ENCODE assay signal across 18 mouse cellular contexts in genomic region chr9:40389175-40389574, GRCm38 (mm10).
DNase-seq lines count a peak whose midpoint lies in the region; ATAC-seq and TF ChIP-seq lines count a peak whose summit lies in the region.
"Had no signal": no experiment of that assay in that cellular context is flagged by ENCODE, and none has a peak within 500 bp of the region (broad histone marks: within the 10 kb centered on the region; RNA-seq: fewer than 3 reads in every experiment).

No protein-coding gene starts in this region.

- peak; percentile 38; the same call in 1 of the 2 replicates for ATAC-seq in granulocyte monocyte progenitor cell, adult 5-6 weeks (replicated peaks; ENCODE audit: poor library complexity, severe bottlenecking)
- peak; percentile 61; the same call in 1 of the 2 replicates for ATAC-seq in megakaryocyte-erythroid progenitor cell, adult 5-6 weeks (replicated peaks; ENCODE audit: low FRiP score, low TSS enrichment, poor library complexity, severe bottlenecking)
- no peak for ATAC-seq in hindbrain, postnatal 0 days
- ATAC-seq: forebrain, embryonic 13.5 days had no signal

- no peak overlapping the region for H3K9ac ChIP-seq in hindbrain, postnatal 0 days (replicated peaks; ENCODE audit: low read length)
- H3K9ac ChIP-seq: forebrain, embryonic 13.5 days; heart, embryonic 13.5 days; hindbrain, embryonic 15.5 days had no signal

- peak; percentile 71 for DNase-seq in 416B (ENCODE audit: low read depth)
- peak; percentile 40 for DNase-seq in MN1 (ENCODE audit: low spot score)
- DNase-seq in hindbrain, postnatal 0 days (ENCODE audit: low spot score), result no peak
- DNase-seq in spleen, postnatal 10 days (ENCODE audit: low spot score in 2 of 2), result no peak
- DNase-seq: adrenal gland, postnatal 14 days; cerebellum, adult 11-12 months; cerebellum, adult 9-11 months; cerebellum, postnatal 36 days; gastrocnemius, adult 2 months; gastrocnemius, postnatal 25 days; heart, postnatal 36 days had no signal

- peaks cover 10% of the 10 kb centered on the region; the same call in 1 of the 2 replicates for H3K4me1 ChIP-seq in hindbrain, postnatal 0 days (ENCODE audit: insufficient read depth, low read length)

- H3K27me3 ChIP-seq in hindbrain, postnatal 0 days (ENCODE audit: insufficient read depth, low read length), result no peaks in the 10 kb centered on the region
- H3K27me3 ChIP-seq: CH12.LX; forebrain, embryonic 13.5 days; hindbrain, embryonic 15.5 days had no signal

- H3K4me2 ChIP-seq in hindbrain, postnatal 0 days (ENCODE audit: low read depth, low read length), result no peak overlapping the region
- H3K4me2 ChIP-seq: forebrain, embryonic 13.5 days; heart, embryonic 13.5 days; hindbrain, embryonic 15.5 days had no signal

- no peak for TF ChIP-seq CTCF in hindbrain, postnatal 0 days (IDR thresholded peaks at IDR 0.05; ENCODE audit: low read depth)

- H3K27ac ChIP-seq in hindbrain, postnatal 0 days, result no peak overlapping the region
- H3K27ac ChIP-seq: embryonic facial prominence, embryonic 10.5 days; forebrain, embryonic 13.5 days; gastrocnemius, adult 2 months; heart, embryonic 13.5 days; hindbrain, embryonic 15.5 days had no signal

- 86% methylated on average over 6 of the region's 6 CpGs for WGBS in hindbrain, postnatal 0 days

- H3K9me3 ChIP-seq in hindbrain, postnatal 0 days (ENCODE audit: low read length), result no peaks in the 10 kb centered on the region
- H3K9me3 ChIP-seq: embryonic facial prominence, embryonic 10.5 days; forebrain, embryonic 13.5 days; heart, embryonic 13.5 days; hindbrain, embryonic 15.5 days had no signal

- no peaks in the 10 kb centered on the region for H3K36me3 ChIP-seq in hindbrain, postnatal 0 days (ENCODE audit: insufficient read depth, low read length)
- H3K36me3 ChIP-seq: embryonic facial prominence, embryonic 10.5 days; heart, embryonic 13.5 days; hindbrain, embryonic 15.5 days had no signal

- H3K4me3 ChIP-seq in hindbrain, postnatal 0 days (ENCODE audit: low read length), result no peak overlapping the region
- H3K4me3 ChIP-seq: embryonic facial prominence, embryonic 10.5 days; forebrain, embryonic 13.5 days; gastrocnemius, adult 2 months; heart, embryonic 13.5 days; hindbrain, embryonic 15.5 days had no signal

Comparison
In these comparisons a context has a peak if more than half of its experiments do, and no peak if none do; other contexts are left out.
1. DNase-seq: peak in 416B (single experiment) and MN1 (single experiment); none in hindbrain, postnatal 0 days (single experiment) and spleen, postnatal 10 days (0 of 2).